Mouse (Mus musculus) skeletal muscle tissue, adult 2 months (tissue): ENCODE measurements at regions not wholly inside any gene's neighbourhood (a gene's known extent, or its start where the extent isn't known, plus 50 kb on each side); places are given as distances from the start of the nearest gene placed in this dataset.

Experiments used
- DNase-seq: peaks from one replicate; pipeline ENCODE4 v3.0.0-alpha.2; 2012; ENCODE audit warnings: low read depth, low spot score

DNA sequence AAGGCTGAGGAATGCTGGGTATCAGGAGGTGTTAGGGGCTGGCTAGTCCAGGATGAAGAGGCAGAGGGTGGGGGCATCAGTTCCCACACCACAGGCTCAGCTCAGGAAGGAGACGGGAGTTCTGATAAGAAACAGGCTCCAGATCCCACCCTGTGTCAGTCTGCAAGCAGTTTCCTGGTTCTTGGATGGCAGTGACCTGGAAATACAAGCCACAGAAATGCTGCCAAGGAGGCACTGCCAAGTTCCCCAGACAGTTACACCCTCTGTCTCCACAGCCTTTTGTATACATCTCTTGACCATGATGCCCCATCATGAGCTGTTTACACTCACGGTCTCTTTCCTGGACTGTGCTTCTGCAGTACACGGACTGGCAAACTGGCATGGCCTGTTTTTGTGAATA is 220.1 kb downstream of the Opa1 start:
- no peak for DNase-seq

DNA sequence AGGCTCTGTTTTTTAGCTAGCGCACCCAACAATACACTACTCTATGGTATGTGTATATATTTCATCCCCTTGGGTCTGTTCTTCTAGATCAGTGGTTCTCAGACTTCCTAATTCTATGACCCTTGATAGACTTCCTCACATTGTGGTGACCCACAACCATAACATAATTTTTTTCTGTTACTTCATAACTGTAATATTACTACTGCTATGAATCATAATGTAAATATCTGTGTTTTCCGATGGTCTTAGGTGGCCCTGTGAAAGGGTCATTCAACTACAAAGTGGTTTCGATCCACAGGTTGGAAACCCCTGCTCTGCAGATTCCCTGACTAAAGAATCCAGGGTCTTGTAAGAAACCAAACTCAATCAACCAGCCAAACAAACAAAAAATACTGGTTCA is 220.8 kb downstream of the Opa1 start:
- no peak for DNase-seq

DNA sequence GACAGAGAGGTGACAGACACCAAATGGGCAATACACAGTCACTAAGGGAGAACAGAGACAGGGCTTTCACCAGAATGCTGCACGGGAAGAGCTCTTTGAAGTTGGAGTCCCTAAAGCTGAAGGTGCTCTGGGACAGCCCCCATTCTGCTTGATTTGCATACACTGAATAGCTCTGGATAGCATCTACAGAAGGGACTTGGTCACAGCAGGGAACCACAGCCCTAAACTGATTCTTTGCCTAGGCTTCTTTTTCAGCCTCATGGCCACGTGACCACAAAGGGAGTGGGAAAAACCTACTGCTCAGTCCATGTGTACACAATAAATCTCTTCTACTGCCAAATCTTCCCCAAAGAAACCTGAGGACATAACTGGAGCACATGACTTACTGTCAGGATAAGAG is 221.3 kb downstream of the Opa1 start:
- no peak for DNase-seq

- no peak for DNase-seq
These were observed 223.0 kb downstream of the Opa1 start for GRCm38 (mm10) chr16:29802085-29802484.

DNA sequence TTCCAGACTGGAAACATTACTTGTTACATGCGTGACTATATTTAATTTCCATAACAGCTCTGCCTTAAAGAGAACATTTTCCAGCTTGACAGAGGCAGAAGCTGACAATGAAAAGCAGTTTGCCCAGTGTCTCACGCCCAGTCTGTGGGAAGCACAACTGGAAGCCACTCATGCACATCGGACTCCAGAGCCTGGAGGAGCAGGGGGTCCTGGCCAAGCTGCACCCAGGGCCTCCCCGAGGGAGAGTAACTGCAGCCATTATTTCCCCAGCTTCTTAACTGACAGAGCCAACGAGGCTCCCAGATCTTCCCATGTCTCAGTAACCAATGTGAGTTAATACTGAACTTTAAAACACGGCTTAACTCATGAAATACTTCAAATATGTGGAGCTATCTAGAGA is 223.5 kb downstream of the Opa1 start:
- DNase-seq = no peak

DNA sequence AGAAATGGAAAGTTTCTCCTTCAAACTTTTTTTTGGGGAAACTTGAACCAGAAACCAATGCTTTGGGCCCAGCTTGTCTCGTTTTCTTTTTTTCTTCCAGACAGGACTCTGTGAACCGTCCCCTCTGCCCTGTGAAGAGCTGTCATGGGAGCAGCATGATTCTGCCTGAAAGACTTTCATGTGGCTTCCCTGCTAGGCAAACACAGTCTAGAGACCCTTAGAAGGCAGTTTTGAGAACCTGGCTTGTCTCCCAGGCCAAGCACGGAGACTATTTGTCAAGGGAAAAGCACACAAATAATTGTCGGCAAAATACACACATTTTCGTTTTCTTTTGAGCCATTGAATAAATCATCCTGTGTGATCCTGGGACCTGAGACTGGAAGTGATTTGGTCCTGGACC is 228.7 kb downstream of the Opa1 start:
- DNase-seq = no peak

DNA sequence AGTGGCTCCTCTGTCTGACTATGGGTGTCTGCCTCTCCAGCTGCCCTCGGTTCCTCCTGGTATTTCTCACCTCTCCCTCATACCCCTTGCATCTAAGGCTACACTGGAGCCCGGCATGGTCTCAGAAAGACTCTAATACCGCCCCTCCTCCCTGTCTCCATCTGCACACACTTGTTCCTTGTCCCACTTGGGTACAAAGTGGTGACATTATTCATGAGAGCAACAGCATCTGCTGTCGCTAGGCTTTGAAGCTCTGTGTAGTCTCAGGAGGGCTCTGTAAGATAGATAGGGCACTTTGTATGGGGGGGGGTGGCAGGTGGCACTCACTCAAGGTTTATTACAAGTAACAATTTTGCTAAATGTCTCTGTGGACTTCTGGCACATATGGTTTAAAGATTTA is 229.7 kb downstream of the Opa1 start:
- DNase-seq = no peak

- peak; percentile 28 for DNase-seq
These were observed 234.4 kb downstream of the Opa1 start for GRCm38 (mm10) chr16:29813411-29814038.

DNA sequence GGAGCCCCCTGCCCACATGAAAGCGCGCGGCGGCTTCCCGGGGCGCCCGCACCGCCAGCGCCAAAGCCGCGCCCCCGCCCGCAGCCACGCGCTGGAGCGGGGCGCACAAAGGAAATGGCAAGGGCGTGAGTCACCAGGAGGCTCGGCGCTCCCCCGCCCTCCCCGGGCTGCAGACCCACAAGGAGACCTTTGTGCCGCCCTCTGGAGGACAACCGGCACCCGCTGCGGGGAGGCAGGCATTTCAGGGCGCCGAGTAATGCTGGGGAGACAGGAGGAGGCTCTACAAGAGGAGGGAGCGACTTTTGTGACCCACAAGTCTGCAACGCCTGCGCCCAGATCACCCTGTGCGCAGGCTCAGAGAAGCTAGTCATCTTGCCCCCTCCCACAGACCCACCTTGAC is 234.9 kb downstream of the Opa1 start:
- DNase-seq = peak; percentile 67

- no peak for DNase-seq
These were observed 235.5 kb downstream of the Opa1 start for GRCm38 (mm10) chr16:29814655-29815054.

DNA sequence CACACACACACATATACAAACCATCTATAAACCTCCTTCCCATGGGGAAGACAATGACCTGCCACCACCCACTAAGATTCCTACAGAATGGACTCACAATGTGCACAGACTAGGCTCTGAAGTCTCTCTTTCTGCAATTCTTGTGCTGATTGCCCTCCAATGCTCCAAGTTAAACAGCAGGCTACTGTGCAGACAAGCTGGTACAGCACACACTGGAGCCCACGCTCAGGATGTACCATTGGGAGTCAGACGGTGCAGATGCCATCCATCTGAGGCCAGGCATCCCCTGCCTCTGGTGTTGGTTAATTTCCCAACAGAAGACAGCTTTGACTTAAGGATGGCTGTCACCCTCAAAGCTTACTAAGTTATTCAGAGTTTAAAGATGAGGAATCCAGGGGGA is 236.1 kb downstream of the Opa1 start:
- no peak for DNase-seq

- no peak for DNase-seq
These were observed 236.7 kb downstream of the Opa1 start for GRCm38 (mm10) chr16:29815632-29816337.

GRCm38 (mm10) chr16:29816681-29817369 is 237.7 kb downstream of the Opa1 start:
- DNase-seq = peak; percentile 90

- DNase-seq = peak; percentile 36
These were observed 239.8 kb downstream of the Opa1 start for GRCm38 (mm10) chr16:29818807-29819440.

GRCm38 (mm10) chr16:29820704-29821103 is 241.6 kb downstream of the Opa1 start:
- DNase-seq = no peak

- DNase-seq = no peak
These were observed 242.1 kb upstream of the Hes1 start for GRCm38 (mm10) chr16:29822110-29822509.

- DNase-seq = no peak
These were observed 241.3 kb upstream of the Hes1 start for GRCm38 (mm10) chr16:29822843-29823401.

GRCm38 (mm10) chr16:29826927-29827326 is 237.3 kb upstream of the Hes1 start:
- no peak for DNase-seq

GRCm38 (mm10) chr16:29827776-29828175 is 236.4 kb upstream of the Hes1 start:
- no peak for DNase-seq

- DNase-seq = peak; percentile 69
These were observed 234.7 kb upstream of the Hes1 start for GRCm38 (mm10) chr16:29829457-29829856.

DNA sequence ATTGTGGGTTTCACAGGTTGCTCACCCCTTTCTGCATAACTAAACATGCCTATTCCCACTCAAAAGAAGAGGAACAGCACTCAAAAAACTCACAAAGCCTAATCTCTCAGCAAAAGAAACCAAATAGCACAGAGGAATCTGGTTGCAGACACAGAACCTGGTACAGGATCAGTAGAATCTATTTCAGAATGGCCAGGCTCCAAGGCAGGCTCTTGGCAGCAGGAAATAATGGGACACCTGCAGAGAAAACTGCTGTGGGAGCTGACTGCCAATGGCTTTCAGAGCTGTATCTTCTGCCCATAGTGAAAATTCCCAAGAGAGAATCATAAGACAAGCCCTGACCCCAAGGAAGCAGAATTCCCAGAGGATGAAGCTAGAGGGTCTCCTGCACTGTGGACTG is 234.1 kb upstream of the Hes1 start:
- no peak for DNase-seq

DNA sequence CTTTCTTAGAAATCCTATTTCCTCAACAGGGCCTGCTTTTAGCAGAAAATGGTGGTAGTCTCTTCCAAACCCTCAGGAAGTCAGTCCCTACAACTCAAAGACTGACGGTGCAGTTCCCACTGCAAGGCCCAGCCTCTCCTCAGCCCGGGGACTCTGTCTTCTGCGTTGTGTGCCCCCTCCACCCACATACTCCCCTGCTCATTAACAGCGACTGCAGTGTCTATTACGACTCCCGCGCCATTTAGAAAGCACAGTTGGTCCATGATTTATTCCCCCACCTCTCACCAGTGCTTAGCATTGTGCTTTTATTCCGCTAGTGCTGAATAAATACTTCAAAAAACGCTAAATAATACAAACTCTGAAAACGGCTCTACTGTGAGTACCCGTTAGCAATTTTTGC is 230.9 kb upstream of the Hes1 start:
- no peak for DNase-seq
